Mouse (Mus musculus) embryonic fibroblast, embryonic 13.5 days (primary cell): ENCODE measurements around the gene Cst3.

Experiments used
- CTCF ChIP-seq: IDR thresholded peaks from 2 replicates; pipeline ENCODE4 v1.5.1; 2011; ENCODE audit warnings: mild to moderate bottlenecking, control low read depth, low read length, moderate library complexity, borderline replicate concordance; ENCODE audit not compliant: insufficient read depth
- POLR2A ChIP-seq: IDR thresholded peaks from 2 replicates; pipeline ENCODE4 v1.6.1; 2011; ENCODE audit warnings: low read depth, mild to moderate bottlenecking, control low read depth, low read length, moderate library complexity

- TF ChIP-seq CTCF (no peak), POLR2A (no peak)
Measured at GRCm38 (mm10) chr2:148877016-148877770, 1.7 kb upstream of the Cst3 start.
